Mouse (Mus musculus) megakaryocyte-erythroid progenitor cell, adult 5-6 weeks (primary cell): ENCODE results near the gene Grn. TPM values are rescaled to one million over a fixed set of nuclear protein-coding genes. Genes with fewer than 3 reads are reported as not detected.
"Not testable (repeated sequence)": the region's sequence is repeated elsewhere in the genome, so short reads cannot be mapped to it uniquely, and the experiment has no call there.

Experiments used
- ATAC-seq: replicated peaks from 2 replicates; pipeline ENCODE4 v1.8.0; 2016; ENCODE audit warnings: mild to moderate bottlenecking, inconsistent platforms; ENCODE audit not compliant: severe bottlenecking, poor library complexity, low FRiP score, low TSS enrichment
- total RNA-seq, 2 experiments: library from RNA; stranded (forward) in 1 of 2; stranded (reverse) in 1 of 2; fragments of 200-1000, 215-1000 nt in 1 of 2; fragments of >200 nt in 1 of 2; fragmentation: Nextera tagmentation in 1 of 2; gene quantifications; 2 replicates each; pipeline ENCODE4 v1.2.3; 2014 to 2017

Gene Grn
- total RNA-seq (2014; fragmentation: Nextera tagmentation) (16.1 and 17.8 TPM in 2 replicates), total RNA-seq (2017) (5.4 and 14.2 TPM in 2 replicates)

DNA sequence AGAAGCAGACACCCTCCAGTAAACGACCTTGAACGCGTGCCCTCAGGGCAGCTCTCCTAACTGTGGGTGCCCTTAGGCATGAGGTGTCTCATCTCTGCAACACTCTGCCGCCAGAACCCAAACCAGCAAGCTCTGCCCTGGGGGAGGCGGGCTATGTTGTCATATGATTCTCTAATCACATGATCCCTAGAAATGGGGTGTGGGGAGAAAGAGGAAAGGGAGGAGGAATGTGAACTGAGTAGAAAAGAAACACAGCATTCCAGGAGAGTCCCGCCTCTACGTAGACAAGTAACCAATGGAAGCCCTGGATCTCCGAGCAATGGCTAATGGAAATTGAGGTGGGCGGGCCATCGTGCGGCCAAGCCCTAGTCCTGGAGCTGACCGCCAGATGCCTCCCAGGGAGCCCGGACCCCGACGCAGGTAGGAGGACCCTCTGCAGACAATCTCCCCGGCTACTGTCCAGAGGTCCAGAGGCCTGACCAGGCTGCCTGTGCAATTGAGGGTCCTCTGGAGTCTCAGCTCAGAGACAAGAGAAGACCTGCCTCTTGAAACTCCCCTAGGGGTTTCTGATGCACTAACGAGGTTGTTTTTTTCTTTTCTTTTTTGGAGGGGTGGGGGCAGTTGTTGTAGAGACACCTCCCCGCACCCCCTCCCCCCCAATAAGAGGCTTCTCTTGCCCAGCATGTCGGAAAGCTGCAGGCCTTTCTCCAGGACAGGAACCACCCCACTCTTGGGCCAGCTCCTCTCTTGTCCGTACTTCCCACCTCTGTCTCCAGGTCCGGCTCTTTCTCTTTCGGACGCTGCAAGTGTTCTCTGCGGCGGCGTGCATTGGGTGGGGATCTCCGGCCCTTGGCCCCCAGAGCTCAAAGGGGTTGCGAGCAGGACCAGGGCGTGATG, at the start of gene Grn:
Gene Grn, plus strand, starts transcription at position 195 of the 897 bp plus-strand sequence.
- ATAC-seq, result peak; percentile 77

DNA sequence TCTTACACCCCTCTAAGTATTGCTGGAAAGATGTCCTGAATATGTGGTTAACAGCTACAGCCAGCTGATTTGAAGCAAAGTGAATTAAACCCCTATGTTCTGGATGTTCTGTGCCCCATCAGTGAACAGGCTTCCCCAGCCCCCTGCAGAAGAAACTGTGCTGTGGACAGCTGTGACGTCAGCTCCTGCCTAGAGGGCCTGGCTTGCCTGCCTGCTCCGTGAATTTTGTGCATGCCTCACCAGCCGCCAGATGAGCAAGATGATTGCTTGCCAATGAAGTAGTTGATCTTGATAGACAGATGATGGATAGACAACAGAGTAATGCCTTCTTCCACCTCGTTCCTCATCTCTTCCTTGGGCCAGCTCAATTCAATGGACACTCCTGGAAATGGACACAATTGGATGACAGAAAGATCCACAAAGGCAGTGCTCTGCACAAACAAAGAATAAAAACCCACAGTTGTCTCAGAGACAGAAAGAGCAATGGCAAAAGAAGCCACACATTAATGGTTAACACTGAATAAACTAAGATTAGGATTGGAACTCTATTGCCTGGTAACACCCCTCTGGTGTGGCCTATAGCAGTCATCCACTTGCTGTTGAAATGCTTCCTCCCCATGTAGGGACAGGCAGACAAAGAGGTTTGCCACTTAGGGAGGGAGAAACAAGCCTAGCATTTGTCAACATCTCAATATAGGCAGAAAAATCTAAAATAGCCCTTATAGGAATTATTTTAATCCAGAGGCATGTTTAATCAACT, 48.6 kb upstream of the Grn start:
- no peak for ATAC-seq

DNA sequence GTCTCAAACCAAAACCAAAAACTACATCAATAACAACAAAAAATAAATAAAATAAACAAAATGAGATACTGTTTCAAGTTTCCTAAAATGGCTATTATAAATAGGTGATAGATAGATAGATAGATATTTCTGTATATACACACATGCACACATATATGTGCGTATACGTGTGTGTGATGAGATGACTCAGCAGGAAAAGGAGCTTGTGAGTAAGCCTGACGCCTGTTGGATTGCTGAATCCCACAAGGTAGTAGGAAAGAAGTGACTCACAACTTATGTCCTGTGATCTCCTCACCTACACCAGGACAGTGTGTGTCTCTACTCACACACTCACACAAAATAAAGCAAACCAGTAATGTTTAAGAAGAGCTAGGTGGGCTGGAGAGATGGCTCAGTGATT, 47.3 kb upstream of the Grn start:
- no peak for ATAC-seq

DNA sequence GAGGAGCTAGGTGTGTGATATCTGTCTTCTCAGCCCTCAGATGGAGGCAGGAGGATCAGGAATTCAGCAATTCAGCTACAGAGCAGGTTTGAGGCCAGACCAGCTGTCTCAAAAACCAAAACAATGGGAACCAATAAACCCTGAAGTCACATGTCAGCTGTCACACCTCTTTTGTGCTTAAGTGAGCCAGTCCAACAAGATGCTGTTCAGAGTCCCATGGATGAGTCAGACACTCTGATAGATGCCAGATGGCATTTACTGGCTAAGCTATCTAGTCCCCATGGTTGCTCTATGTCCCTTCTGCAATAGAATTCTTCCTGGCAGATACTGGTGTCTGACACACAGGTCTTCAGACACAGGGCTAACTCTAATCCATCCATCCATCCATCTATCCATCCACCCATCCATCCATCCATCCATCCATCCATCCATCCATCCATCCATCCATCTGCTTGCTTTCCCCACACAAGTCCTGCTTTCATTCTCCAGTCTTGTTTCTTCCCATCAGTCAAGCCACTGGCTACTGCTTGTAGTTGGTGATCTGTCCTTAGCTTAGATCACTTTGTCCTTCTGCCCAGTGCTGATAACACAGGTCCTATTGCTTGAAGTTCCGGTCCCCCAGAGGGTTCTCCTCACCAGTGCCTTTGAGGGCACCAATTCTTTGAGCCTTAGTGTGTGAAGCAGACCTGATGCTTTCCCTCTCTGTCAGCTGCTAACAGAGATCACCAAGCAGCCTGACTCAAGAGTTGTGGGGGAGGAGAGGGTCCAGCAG, 46.6 kb upstream of the Grn start:
- ATAC-seq, result no peak

DNA sequence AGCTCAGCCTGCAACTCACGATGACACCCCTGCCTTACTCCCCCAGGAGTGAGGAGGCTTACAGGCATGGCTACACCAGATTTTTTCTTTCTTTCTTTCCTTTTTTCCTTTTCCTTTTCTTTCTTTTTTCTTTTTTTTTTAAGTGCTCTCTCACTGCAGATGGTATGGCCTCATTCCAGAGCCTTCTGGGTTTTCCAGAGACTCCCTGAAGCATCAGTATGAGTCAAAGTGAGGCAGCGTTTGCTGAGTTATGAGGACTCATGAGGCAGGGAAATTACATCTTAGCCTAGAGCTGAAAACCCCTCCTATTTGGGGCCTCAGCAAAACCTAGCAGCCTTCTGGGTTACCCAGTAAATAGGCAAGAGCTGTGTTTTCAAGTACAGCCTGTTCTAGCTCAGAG, 45.7 kb upstream of the Grn start:
- ATAC-seq, result no peak

DNA sequence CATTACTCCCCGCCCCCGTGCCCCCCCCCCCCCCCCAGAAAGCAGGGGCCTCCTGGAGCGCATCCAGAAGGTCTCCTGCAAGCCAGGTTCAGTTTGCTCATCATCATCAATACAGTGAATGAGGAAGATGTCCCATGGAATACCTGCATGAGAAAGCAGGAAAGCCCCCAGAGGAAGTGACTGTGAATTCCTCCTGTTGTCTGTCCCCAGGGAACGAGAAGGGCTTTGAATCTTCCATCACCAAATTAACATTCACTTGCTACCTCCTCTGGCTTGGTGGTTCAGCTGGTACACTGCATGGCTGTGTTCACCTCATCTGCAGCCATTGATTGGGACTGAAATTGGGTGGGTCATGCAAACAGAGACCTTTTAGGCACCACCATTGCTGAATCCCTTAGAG, 45.0 kb upstream of the Grn start:
- ATAC-seq, result no peak

DNA sequence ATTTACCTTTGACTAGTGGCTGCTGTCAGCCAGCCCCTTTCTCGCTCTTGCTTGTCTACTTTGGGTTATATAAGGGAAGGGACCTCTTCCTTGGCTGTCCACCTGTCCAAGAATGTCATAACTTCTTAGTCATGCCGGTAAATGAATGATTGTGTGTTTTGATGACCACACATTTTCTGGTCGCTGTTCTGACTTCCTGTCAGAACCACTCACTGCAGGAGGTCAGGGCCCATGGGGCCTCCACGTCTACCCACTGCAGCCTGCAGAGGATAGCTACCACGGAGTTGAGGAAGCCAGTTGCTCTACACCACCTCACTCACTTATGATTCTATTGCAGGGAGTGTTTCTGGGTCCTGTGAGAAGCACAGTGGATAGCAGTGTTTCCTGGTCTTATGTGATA, 44.0 kb upstream of the Grn start:
- ATAC-seq, result no peak

DNA sequence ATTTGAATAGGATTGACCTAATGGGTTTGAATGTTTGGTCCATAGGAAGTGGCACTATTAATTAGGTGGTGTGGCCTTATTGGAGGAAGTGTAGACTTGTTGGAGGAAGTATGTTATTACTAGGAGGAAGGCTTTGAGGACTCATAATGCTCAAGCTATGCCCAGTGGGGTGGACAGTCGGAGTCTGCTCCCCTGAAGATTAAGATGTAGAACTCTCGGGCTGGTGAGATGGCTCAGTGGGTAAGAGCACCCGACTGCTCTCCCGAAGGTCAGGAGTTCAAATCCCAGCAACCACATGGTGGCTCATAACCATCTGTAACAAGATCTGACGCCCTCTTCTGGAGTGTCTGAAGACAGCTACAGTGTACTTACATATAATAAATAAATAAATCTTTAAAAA, 40.7 kb upstream of the Grn start:
- ATAC-seq, result not testable (repeated sequence)

DNA sequence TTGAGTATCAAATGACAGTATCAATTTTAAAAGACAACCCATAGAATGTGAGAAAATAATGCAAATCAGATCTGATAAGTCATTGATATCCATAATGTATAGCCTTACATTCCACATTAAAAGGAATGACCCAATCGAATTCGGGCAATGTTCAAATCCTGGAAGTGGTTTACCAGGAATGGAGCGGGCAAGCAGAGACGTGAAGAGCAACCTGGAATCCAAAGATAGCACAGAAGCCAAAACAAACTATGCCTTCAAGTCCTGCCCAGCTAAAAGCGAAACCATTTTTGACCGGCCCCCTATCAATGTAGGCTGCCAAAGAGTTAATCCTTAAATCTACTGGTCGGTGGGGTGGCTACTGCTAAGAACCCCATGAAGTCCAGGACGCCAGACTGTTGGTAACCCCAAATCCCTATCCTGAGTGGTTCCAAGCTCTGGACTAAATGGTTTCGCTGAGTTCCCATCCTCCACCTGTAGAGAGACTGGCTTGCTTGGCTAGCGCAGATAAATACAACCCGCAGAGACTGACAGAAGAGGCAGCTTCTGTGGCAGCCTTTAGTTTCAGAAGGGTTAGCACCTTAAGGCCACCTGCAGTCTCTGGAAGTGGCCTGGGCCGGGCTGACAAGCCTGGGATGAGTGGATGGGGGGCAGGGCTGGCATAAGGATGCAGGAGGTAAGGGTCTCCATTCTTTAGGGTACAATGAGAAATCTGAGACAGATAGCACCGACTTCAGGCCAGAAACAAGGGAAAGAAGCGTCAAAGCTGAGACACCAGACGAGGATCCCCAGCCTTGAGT, 37.5 kb upstream of the Grn start:
- ATAC-seq, result 0 out of 2 replicates have a peak, but pooled peaks have one; percentile 5

DNA sequence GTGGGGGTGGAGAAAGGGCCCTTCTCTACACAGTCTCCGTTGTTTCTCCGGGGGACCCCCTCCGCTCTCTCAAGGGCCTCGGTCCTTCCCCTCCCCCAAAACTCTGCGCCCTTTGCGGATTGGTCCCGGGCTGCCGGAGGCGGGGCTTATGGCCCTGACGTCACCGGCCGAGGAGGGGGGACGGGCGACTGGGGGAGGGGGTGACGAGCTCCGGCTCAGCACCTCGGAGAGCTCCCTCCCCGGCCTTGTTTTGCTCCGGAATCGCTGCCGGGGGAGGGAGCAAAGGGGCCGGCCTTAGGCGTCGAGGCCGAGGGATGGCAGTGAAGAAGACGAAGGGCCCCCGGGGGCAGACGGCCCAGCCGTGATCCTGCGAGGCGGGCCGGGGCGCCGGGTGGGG, 36.9 kb upstream of the Grn start, which contains the start of gene Rundc3a:
Gene Rundc3a, plus strand, starts transcription at position 166 of the 397 bp plus-strand sequence.
- peak; percentile 75 for ATAC-seq

DNA sequence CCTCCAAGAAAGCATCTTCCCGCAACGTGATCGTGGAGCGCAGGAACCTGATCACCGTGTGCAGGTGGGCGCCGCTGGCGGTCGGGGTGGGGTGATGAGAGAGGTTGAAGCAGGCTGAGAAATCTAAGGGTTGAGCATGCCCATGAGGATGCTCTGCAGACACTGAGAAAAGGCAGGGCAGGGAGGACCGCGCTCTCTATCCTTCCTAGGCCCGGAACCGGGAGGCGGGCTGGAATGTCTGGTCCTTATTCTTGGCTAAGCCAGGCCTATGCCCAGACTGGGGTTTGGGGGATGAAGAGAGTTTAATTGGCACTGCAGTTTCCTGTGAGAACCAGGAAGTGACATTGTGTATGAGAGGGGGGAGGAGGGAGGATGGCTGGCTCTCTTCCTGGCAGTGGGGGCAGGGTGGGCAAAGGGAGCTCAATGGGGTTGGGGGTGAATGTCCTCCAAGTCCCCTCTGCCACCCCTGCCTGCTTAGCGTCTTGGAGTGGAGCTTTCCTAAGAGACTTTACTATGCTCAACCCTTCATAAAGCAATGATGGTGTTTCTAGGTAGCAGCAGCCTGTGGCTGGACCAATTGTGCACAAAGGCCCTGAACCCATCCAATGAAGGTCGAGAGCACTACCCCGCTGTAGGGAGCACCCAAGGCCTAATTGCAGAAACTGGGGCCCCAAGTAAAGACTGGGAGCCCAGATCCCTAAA, 36.2 kb upstream of the Grn start:
- ATAC-seq, result no peak

DNA sequence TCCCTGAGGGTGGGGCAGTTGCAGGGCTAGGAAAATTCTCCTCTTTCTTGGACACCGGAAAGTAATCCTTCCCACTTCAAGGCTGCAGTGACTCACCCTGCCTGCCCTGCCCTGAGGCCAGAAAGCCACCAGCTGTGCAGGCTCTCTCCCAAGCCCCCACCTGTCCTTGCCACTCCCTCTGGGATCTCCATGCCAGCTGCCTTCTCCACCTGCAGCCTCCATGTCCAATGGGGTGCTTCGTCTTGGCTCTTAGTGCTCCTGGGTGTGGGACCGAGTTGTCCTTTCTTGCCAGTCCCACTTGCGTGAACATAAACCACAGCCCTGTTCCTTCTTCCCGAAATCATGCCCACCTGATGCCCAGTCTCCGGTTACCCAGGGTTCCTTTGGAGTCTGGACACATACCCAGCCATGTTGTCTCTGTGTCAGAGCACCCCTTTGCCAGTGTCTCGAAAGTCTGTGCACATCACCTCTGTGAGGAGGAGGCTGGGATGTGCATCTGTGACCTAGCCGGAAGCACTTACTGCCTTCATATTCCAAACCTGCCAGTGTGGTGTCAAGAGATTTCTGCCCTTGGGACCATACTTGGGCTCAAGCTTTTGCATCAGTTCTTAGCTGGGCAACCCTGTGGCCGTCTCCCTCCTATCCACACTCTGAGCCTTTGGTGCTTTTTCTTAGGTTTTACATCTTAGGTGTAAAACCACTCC, 35.5 kb upstream of the Grn start:
- ATAC-seq, result no peak

DNA sequence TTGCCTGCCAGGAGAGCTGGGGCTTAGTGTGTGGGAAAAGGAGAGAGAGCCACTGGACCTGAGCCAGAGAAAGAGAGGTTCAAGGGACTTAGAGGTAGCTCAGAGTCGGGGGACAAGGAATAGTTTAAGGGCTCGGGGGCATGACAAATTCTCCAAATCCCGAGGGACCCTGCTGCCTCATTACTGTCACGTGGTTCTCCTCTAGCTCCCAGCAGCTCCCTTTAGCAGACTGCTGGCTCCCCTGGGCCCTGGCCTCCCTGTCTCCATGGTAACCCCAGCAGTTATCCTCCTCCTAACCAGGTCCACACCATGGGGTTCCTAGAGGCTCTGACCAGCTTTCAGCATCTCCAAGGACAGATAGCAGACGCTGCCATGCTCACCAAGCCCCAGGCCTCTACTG, 34.9 kb upstream of the Grn start:
- ATAC-seq, result no peak

DNA sequence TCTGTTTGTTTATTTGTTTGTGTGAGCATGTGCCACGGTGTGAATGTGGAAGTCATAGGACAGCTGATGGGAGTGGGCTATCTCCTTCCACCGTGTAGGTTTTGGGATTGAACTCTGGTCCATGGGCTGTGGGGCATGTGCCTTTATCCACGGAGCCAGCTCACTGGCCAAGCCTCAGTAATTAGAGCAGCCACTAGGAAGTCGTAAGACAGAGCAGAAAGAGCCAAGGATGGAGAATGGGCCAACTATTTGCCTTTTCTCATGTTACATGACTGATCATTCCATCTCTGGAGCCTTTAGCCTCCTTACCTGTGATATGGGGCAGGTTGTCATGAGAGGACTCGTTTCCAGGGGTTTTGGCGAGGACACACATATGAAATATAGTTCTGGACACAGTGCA, 33.9 kb upstream of the Grn start:
- ATAC-seq, result no peak

DNA sequence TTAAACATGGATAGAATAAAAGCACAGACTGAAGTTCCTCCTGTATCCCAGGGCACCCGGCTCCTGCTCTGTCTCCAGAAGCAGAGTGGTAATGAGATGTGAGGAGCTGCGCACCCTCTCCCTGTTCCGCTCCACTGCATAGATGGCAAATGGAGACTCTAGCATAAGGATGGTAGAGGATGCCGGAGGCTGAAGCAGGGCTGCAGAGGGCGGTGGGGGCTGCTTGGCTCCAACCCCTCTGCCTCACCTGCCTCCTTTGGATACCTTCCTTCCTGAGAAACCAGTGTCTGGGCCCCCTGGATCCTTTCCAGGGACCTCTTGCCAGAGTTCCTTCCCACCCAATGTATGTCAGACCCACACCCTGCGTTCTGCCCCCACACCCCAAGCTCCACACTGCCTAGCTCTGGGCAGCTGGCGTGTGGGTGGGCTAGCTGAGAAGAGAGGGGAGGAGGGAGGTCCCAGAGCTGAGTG, 33.4 kb upstream of the Grn start:
- ATAC-seq, result no peak

DNA sequence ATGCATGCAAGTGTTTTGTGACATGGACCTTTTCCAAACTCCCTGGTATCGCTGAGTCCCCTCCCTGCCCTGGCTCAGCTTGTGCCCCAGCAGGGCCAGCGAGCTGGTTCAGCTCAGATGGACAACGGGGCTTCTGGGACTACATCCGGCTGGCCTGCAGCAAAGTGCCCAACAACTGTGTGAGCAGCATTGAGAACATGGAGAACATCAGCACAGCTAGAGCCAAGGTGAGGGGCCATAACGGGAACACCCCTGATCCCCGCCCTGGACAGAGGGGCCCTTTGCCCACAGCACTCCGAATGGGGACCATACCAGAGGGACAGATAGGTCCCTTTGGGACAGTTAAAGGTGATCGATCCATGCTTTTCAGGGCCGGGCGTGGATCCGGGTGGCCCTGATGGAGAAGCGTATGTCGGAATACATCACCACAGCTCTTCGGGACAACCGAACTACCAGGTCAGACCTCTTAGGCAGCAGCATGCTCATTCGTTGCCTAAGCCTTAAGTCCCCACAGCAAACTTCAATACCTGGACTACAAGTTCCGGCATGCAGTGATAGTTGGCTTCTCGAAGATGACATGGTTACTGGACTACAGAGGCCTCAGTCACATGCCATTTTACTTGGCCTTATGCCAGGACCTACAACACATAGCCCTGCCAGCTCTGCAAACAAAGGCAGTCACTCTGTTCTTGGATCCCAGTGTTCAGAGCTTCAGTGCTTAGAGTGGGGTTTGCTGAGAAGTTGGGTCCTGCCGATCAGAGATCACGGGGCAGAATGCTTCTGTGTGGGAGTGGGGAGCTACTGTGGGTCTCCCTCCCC, 31.9 kb upstream of the Grn start:
- no peak for ATAC-seq

DNA sequence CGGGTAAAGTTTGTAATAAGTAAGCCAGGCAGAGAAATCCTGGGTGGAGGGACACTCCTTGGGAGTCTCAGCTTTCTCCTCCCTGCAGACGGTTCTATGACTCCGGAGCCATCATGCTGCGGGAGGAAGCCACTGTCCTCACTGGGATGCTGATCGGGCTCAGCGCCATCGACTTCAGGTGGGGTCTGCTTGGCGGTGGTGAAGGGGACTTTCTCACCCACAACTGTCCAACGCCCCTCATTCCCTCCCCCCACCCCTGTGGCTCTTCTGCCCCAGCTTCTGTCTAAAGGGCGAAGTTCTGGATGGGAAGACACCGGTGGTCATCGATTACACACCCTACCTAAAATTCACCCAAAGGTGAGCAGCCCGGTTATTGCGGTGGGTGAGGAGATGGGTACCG, 31.0 kb upstream of the Grn start:
- no peak for ATAC-seq
